Mouse (Mus musculus) ES-E14 (cell line): Measurements from ENCODE around the gene Commd1.

Experiments used
- CHD2 ChIP-seq: IDR thresholded peaks from 2 replicates; pipeline ENCODE4 v1.6.1; 2014; ENCODE audit warnings: mild to moderate bottlenecking, low read depth, low read length, inconsistent platforms
- HCFC1 ChIP-seq: IDR thresholded peaks from 2 replicates; pipeline ENCODE4 v1.6.1; 2012; ENCODE audit warnings: low read length, inconsistent platforms, borderline replicate concordance; ENCODE audit not compliant: insufficient read depth
- MAFK ChIP-seq: IDR thresholded peaks from 2 replicates; pipeline ENCODE4 v1.6.1; 2014; ENCODE audit warnings: mild to moderate bottlenecking, low read depth, low read length, inconsistent platforms; ENCODE audit not compliant: insufficient read depth
- ZC3H11A ChIP-seq: IDR thresholded peaks from 2 replicates; pipeline ENCODE4 v1.6.1; 2012; ENCODE audit warnings: low read depth, mild to moderate bottlenecking, inconsistent platforms, low read length, borderline replicate concordance
- ZNF384 ChIP-seq: IDR thresholded peaks from 2 replicates; pipeline ENCODE4 v1.6.1; 2012; ENCODE audit warnings: low read depth, low read length, inconsistent platforms

DNA sequence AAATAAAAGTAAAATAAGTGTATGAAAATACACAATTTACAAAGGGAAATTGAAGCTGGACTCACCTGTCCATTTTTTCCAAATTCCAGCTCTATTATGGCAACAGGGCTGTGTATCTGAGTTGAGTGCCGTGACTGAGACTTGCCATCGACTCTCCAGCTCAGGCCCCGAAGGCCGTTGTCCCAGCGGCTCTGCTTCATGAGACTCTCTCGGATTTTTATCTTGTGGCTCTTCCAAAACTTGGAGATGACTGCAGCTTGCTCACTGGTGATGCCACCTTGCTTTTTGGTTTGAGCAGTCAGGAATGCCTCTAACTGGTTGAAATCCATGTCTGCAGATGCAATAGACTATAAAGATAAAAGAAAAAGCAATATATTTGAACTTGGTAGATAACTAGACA, 25.8 kb downstream of the Commd1 start:
- TF ChIP-seq ZNF384 (no peak), HCFC1 (no peak), ZC3H11A (no peak), MAFK (no peak), CHD2 (no peak)
